Mouse (Mus musculus) myocyte (in vitro differentiated cells): ENCODE data around the gene Cldn3.

ENCODE experiments used
- CEBPB ChIP-seq: IDR thresholded peaks from 2 replicates; pipeline ENCODE4 v1.6.1; 2011; ENCODE audit warnings: mild to moderate bottlenecking, moderate library complexity; ENCODE audit not compliant: poor library complexity, insufficient read depth, severe bottlenecking
- E2F4 ChIP-seq: IDR thresholded peaks from one replicate; pipeline ENCODE4 v1.6.1; 2011; ENCODE audit warnings: mild to moderate bottlenecking, control low read depth, moderate library complexity; ENCODE audit not compliant: insufficient read depth
- MAX ChIP-seq: IDR thresholded peaks from one replicate; pipeline ENCODE4 v1.6.1; 2011; ENCODE audit warnings: low read depth, mild to moderate bottlenecking, control low read depth
- MYOD1 ChIP-seq, 3 experiments: IDR thresholded peaks; one replicate each; pipeline ENCODE4 v1.6.1; 2011; ENCODE audit warnings: control low read depth in 2 of 3, low read depth in 2 of 3, mild to moderate bottlenecking in 2 of 3, moderate library complexity in 1 of 3; ENCODE audit not compliant: insufficient read length in 2 of 3, control insufficient read depth in 1 of 3
- POLR2A ChIP-seq: IDR thresholded peaks from one replicate; pipeline ENCODE4 v1.6.1; 2011; ENCODE audit warnings: low read depth, mild to moderate bottlenecking, control low read depth, moderate library complexity; ENCODE audit not compliant: insufficient read length
- POLR2AphosphoS2 ChIP-seq: IDR thresholded peaks from one replicate; pipeline ENCODE4 v1.6.1; 2011; ENCODE audit warnings: low read depth, control low read depth; ENCODE audit not compliant: insufficient read length
- TCF12 ChIP-seq: IDR thresholded peaks from one replicate; pipeline ENCODE4 v1.6.1; 2011; ENCODE audit warnings: mild to moderate bottlenecking, control low read depth; ENCODE audit not compliant: poor library complexity, insufficient read depth, severe bottlenecking
- TCF3 ChIP-seq: IDR thresholded peaks from one replicate; pipeline ENCODE4 v1.6.1; 2011; ENCODE audit warnings: low read depth, control low read depth; ENCODE audit not compliant: insufficient read length
- USF1 ChIP-seq: IDR thresholded peaks from one replicate; pipeline ENCODE4 v1.6.1; 2011; ENCODE audit warnings: low read depth, mild to moderate bottlenecking, control low read depth, moderate library complexity

- no peak for TF ChIP-seq TCF3
- TF ChIP-seq POLR2A: no peak
- TF ChIP-seq E2F4: no peak
- no peak for TF ChIP-seq USF1
- TF ChIP-seq TCF12: no peak
- peak; percentile 31; the same call in 1 of the 2 replicates for TF ChIP-seq CEBPB
- no peak for TF ChIP-seq MAX
- no peak for TF ChIP-seq MYOD1 (IDR thresholded peaks at IDR 0.05; ENCODE audit: control insufficient read depth in 1 of 3, insufficient read length in 2 of 3, low read depth in 2 of 3)
- no peak for TF ChIP-seq POLR2AphosphoS2
Observed at GRCm38 (mm10) chr5:134960430-134960829, 25.6 kb upstream of the Cldn3 start.
